Mouse (Mus musculus): ENCODE data around the gene Llcfc1.

- TF ChIP-seq POLR2A (IDR thresholded peaks at IDR 0.05; ENCODE audit: insufficient read depth, low read depth, low read length) (no peak), CTCF (IDR thresholded peaks at IDR 0.05; ENCODE audit: insufficient read depth, low read depth, low read length) (no peak)
Observed at GRCm38 (mm10) chr6:41637393-41637792, 46.8 kb upstream of the Llcfc1 start.
